Mouse (Mus musculus): ENCODE results near the gene Arid1b.
"Not testable (repeated sequence)": the region's sequence is repeated elsewhere in the genome, so short reads cannot be mapped to it uniquely, and the experiment has no call there.

Arid1b gene

GRCm38 (mm10) chr17:5085004-5085403 is 90.9 kb downstream of the Arid1b start:
- no peak for DNase-seq (ENCODE audit: low read depth, low spot score)

GRCm38 (mm10) chr17:5085942-5086341 is 91.8 kb downstream of the Arid1b start:
- no peak for DNase-seq (ENCODE audit: low read depth, low spot score)

GRCm38 (mm10) chr17:5088241-5088640 is 94.1 kb downstream of the Arid1b start:
- not testable (repeated sequence) for DNase-seq (ENCODE audit: low read depth, low spot score)

- DNase-seq (ENCODE audit: low read depth, low spot score) = no peak
These were observed 94.7 kb downstream of the Arid1b start for GRCm38 (mm10) chr17:5088822-5089221.

GRCm38 (mm10) chr17:5089541-5089940 is 95.4 kb downstream of the Arid1b start:
- DNase-seq (ENCODE audit: low read depth, low spot score) = peak; percentile 14

GRCm38 (mm10) chr17:5091490-5091889 is 97.4 kb downstream of the Arid1b start:
- DNase-seq (ENCODE audit: low read depth, low spot score) = no peak

- DNase-seq (ENCODE audit: low read depth, low spot score) = no peak
These were observed 97.8 kb downstream of the Arid1b start for GRCm38 (mm10) chr17:5091934-5092333.

- DNase-seq (ENCODE audit: low read depth, low spot score) = not testable (repeated sequence)
These were observed 99.2 kb downstream of the Arid1b start for GRCm38 (mm10) chr17:5093343-5093742.

- DNase-seq (ENCODE audit: low read depth, low spot score) = no peak
These were observed 100.5 kb downstream of the Arid1b start for GRCm38 (mm10) chr17:5094636-5095035.

- DNase-seq (ENCODE audit: low read depth, low spot score) = no peak
These were observed 101.6 kb downstream of the Arid1b start for GRCm38 (mm10) chr17:5095741-5096140.

GRCm38 (mm10) chr17:5097046-5097445 is 102.9 kb downstream of the Arid1b start:
- no peak for DNase-seq (ENCODE audit: low read depth, low spot score)

- DNase-seq (ENCODE audit: low read depth, low spot score) = no peak
These were observed 103.7 kb downstream of the Arid1b start for GRCm38 (mm10) chr17:5097545-5098475.

GRCm38 (mm10) chr17:5098727-5099126 is 104.6 kb downstream of the Arid1b start:
- no peak for DNase-seq (ENCODE audit: low read depth, low spot score)

GRCm38 (mm10) chr17:5099238-5099637 is 105.1 kb downstream of the Arid1b start:
- DNase-seq (ENCODE audit: low read depth, low spot score) = no peak

- no peak for DNase-seq (ENCODE audit: low read depth, low spot score)
These were observed 107.0 kb downstream of the Arid1b start for GRCm38 (mm10) chr17:5101157-5101556.

GRCm38 (mm10) chr17:5101887-5102286 is 107.8 kb downstream of the Arid1b start:
- no peak for DNase-seq (ENCODE audit: low read depth, low spot score)

GRCm38 (mm10) chr17:5105746-5106145 is 111.6 kb downstream of the Arid1b start:
- no peak for DNase-seq (ENCODE audit: low read depth, low spot score)

- no peak for DNase-seq (ENCODE audit: low read depth, low spot score)
These were observed 112.4 kb downstream of the Arid1b start for GRCm38 (mm10) chr17:5106263-5107195.

- no peak for DNase-seq (ENCODE audit: low read depth, low spot score)
These were observed 113.4 kb downstream of the Arid1b start for GRCm38 (mm10) chr17:5107501-5107900.

GRCm38 (mm10) chr17:5108022-5108421 is 113.9 kb downstream of the Arid1b start:
- no peak for DNase-seq (ENCODE audit: low read depth, low spot score)

- no peak for DNase-seq (ENCODE audit: low read depth, low spot score)
These were observed 114.5 kb downstream of the Arid1b start for GRCm38 (mm10) chr17:5108546-5109142.

- no peak for DNase-seq (ENCODE audit: low read depth, low spot score)
These were observed 115.2 kb downstream of the Arid1b start for GRCm38 (mm10) chr17:5109343-5109742.

Measured in embryo, embryonic 11.5 days (tissue).